Mouse (Mus musculus) midbrain, embryonic 11.5 days (tissue): ENCODE measurements at regions not wholly inside any gene's neighbourhood (a gene's known extent, or its start where the extent isn't known, plus 50 kb on each side); places are given as distances from the start of the nearest gene placed in this dataset.

ENCODE experiments used
- ATAC-seq: fragments of 200-750 bp; cut with Nextera tagmentation; 2 replicates; pipeline ENCODE4 v1.8.0; 2017; ENCODE audit warnings: moderate TSS enrichment, moderate library complexity; ENCODE audit not compliant: low FRiP score
- DNase-seq: peaks from one replicate; pipeline ENCODE4 v3.0.0; 2015; ENCODE audit warnings: low spot score; ENCODE audit errors: missing footprints
- H3K27ac ChIP-seq: fragments of 300-500 bp; sonication (generic); 2 replicates; pipeline ENCODE4 v1.5.1; 2014; ENCODE audit warnings: low read depth, low read length
- H3K27me3 ChIP-seq: fragments of 300-500 bp; sonication (generic); 2 replicates; pipeline ENCODE4 v1.6.1; 2014; ENCODE audit warnings: mild to moderate bottlenecking, low read length, moderate library complexity, mixed read lengths; ENCODE audit not compliant: control insufficient read depth, insufficient read depth
- H3K36me3 ChIP-seq: fragments of 300-500 bp; sonication (generic); 2 replicates; pipeline ENCODE4 v1.6.1; 2014; ENCODE audit warnings: mild to moderate bottlenecking, low read length, moderate library complexity, mixed read lengths; ENCODE audit not compliant: control insufficient read depth, insufficient read depth
- H3K4me1 ChIP-seq: fragments of 300-500 bp; sonication (generic); 2 replicates; pipeline ENCODE4 v1.6.1; 2014; ENCODE audit warnings: low read length; ENCODE audit not compliant: control insufficient read depth, insufficient read depth
- H3K4me2 ChIP-seq: fragments of 300-500 bp; sonication (generic); 2 replicates; pipeline ENCODE4 v1.6.1; 2014; ENCODE audit warnings: mild to moderate bottlenecking, moderate library complexity
- H3K4me3 ChIP-seq: fragments of 300-500 bp; sonication (generic); 2 replicates; pipeline ENCODE4 v1.5.1; 2014; ENCODE audit warnings: low read depth, low read length
- H3K9ac ChIP-seq: fragments of 300-500 bp; sonication (generic); 2 replicates; pipeline ENCODE4 v1.6.1; 2014; ENCODE audit warnings: low read length
- H3K9me3 ChIP-seq: fragments of 300-500 bp; sonication (generic); 2 replicates; pipeline ENCODE4 v1.6.1; 2016; ENCODE audit warnings: low read length; ENCODE audit not compliant: control insufficient read depth
- WGBS: fragments of 180-500 bp; shearing (Covaris S2); extraction: QIAGEN DNeasy Blood & Tissue Kit; methylation state at CpG from one replicate; pipeline ENCODE4 v1.1.7; 2014; 5-methylcytosine and 5-hydroxymethylcytosine counted together

DNA sequence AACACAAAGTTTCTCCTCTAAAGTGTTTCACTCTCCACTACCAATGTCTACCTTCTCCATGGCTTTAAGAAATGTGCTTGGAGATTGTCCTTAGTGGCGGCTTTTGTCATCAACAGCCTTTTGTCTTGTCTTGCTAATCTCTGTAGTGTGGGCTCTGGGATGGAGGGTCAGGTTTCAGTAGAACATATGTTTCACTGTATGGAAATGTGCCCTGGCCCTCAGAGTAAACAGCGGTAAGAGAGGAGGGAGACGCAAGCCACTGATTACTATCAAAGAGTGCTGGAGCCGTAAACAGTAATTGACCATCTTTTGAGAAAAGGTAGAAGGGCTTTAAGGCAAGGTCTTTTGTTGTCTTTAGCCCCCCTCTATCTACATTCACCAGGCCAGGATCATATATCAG, 106.2 kb downstream of the Gm5447 start:
- ATAC-seq: no peak
- H3K4me2 ChIP-seq: no peak overlapping the region
- DNase-seq: no peak

DNA sequence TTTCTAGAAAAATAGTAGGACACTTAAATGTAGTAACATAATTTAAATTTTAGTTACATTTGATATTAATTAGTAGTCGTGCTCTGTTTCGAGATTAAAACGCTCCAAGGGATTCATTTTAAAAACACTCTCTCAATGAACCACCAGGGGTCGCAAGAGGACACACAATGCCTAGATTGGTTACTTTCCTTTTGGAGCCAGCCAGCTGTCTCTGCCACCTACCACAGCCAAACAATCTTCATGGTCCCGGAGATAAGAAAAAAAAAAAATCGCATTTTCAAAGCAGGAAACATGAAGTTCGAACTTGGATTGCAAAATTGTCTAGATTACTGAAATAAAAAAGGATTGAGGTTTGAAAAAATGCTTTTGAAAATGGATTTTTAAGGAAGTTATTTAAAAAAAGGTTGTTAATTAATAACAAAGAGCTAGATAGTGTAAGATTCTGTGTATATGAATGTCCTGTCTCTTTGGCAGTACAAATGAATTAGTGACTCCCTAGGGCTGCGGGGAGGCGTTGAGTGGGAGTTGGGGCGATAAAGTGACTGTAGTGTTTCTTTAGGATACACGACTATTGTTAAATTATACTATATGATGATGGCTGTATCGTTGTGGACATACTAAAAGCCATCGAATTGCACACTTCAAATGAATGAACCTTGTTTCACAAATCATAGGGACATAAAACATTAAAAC, 108.6 kb downstream of the Gm5447 start:
- H3K27ac ChIP-seq: no peak overlapping the region
- H3K9ac ChIP-seq: no peak overlapping the region
- H3K4me3 ChIP-seq: no peak overlapping the region
- ATAC-seq (peak; percentile 57; the same call in 1 of the 2 replicates), DNase-seq (peak; percentile 97)
- no peak overlapping the region for H3K4me2 ChIP-seq
- 43% methylated on average over 13 of the region's 13 CpGs for WGBS
- H3K27me3 ChIP-seq: no peaks in the 10 kb centered on the region
- H3K9me3 ChIP-seq: no peaks in the 10 kb centered on the region
- H3K36me3 ChIP-seq: no peaks in the 10 kb centered on the region
- no peaks in the 10 kb centered on the region for H3K4me1 ChIP-seq

More for the DNA sequence above, 106.2 kb downstream of the Gm5447 start:
- Histone ChIP-seq H3K27ac (no peak overlapping the region), H3K27me3 (no peaks in the 10 kb centered on the region), H3K9me3 (no peaks in the 10 kb centered on the region), H3K4me1 (no peaks in the 10 kb centered on the region), H3K36me3 (no peaks in the 10 kb centered on the region), H3K9ac (no peak overlapping the region), H3K4me3 (no peak overlapping the region)
- 31% methylated on average over 4 of the region's 4 CpGs for WGBS

DNA sequence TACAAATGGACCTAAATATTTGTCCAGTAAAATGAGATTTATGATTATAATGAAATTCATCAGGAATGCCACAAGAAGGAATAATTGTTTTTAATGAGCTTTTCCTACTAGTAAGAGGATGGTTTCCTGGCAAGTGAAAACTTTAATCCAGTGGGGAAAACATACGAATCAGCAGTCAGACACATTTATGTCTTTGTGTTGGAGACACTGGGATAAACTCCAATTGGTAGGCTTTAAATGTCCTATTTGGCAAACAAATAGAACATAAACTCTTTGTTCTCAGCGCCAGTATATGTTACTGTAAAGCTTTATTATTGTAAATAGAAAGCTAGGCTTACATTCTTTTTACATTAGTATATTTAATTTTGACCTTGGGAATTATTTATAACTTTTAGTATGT, 127.0 kb downstream of the Gm5447 start:
- H3K4me3 ChIP-seq: no peak overlapping the region
- no peak overlapping the region for H3K9ac ChIP-seq
- no peak for ATAC-seq
- H3K27me3 ChIP-seq: no peaks in the 10 kb centered on the region
- no peaks in the 10 kb centered on the region for H3K9me3 ChIP-seq
- DNase-seq: no peak
- H3K27ac ChIP-seq: no peak overlapping the region
- no peaks in the 10 kb centered on the region for H3K36me3 ChIP-seq
- WGBS: 80% methylated on average over 2 of the region's 2 CpGs
- no peaks in the 10 kb centered on the region for H3K4me1 ChIP-seq
- no peak overlapping the region for H3K4me2 ChIP-seq

DNA sequence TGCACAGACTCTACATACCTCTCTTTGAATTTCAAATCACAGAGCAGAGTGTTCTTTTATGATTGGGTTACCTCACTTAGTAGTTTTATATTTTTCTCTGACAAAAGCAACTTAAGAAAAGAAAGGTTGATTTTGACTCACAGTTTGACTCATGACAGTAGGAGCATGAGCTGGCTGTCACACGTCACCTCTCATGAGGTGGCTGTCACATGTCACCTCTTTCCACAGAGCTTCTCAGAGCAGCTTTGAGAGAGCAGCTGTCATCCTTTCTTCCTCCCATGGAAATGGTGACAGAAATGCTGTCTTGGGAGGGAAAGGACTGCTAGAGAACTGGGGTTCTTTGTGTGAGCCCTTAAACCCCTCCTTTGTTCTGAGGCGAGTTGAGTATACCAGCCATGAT, 133.4 kb downstream of the Gm5447 start:
- ATAC-seq (no peak), DNase-seq (no peak)
- no peak overlapping the region for H3K9ac ChIP-seq
- H3K4me3 ChIP-seq: no peak overlapping the region
- H3K36me3 ChIP-seq: no peaks in the 10 kb centered on the region
- no peaks in the 10 kb centered on the region for H3K4me1 ChIP-seq
- no peaks in the 10 kb centered on the region for H3K27me3 ChIP-seq
- no peak overlapping the region for H3K4me2 ChIP-seq
- 73% methylated on average over 2 of the region's 2 CpGs for WGBS
- no peak overlapping the region for H3K27ac ChIP-seq
- no peaks in the 10 kb centered on the region for H3K9me3 ChIP-seq

DNA sequence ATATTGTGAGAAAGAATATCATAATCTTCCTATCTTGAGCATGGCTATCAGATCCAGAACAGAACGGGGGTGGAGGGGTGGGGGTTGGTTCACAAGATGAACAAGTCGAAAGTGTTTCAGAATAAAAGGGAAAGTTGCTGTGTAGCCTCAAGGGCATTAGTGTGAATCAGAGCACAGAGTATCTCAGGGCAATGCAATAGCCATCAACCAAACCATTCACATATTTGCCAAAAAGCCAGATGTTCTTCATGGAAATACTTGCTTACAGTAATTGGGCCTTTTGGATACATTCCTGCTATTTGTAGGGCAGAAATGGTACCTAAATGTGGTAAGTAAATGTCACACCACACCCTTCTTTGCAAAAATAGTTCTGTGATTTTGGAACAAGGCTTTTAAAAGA, 135.2 kb downstream of the Gm5447 start:
- Histone ChIP-seq H3K9me3 (no peaks in the 10 kb centered on the region), H3K27me3 (no peaks in the 10 kb centered on the region), H3K9ac (no peak overlapping the region), H3K4me1 (no peaks in the 10 kb centered on the region), H3K4me2 (no peak overlapping the region), H3K27ac (no peak overlapping the region), H3K36me3 (no peaks in the 10 kb centered on the region), H3K4me3 (no peak overlapping the region)
- ATAC-seq (no peak), DNase-seq (no peak)
- WGBS: 91% methylated on average over 2 of the region's 2 CpGs

DNA sequence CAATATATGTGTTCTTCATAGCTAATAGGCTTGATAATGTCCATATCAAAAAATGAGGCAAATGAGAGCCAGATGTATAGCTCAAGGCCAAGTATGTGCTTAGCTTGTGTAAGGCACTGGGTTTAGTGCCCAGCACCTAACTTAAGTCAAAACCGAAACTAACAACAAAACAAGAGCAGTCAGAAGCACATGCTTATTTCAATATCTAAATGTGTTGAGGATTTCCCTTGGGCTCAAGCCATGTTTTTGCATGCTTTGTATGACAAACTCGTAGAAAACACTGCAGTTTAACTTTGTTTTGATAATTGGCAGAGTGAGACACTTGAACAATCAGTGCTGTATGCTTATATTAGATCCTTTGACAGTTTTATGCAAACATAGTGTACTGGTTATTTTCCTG, 148.7 kb downstream of the Gm5447 start:
- WGBS: 73% methylated on average over 2 of the region's 2 CpGs
- DNase-seq: no peak

DNA sequence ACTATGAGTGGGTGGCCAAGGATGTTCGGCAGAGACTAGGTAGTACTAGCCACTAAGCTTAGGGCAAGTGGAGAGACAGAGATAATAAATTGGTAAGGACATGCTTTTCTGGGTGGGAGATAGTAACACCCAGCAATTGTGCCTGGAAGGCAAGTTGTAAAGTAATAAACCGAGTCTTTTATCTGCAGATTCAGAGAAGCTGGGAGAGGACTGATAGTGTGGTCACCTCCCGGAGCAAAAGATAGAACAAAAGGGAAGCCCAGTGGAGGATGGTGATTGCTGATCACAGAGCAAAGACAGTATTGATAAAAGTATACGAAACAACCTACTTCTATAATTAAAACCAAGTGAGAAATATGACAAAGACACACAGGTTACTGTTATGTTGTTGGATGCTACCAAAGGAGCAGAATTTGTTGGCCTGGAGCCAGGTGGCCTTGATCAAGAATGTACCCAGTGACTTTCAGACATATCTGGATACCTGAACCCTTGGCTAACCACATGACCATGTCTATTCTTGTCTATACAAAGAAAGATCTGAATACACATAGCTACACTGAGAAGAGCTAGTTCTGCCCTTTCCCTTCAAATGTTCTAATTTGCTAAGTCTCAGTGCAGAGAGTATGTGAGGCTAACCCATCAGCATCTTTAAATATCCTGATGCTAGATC, 150.7 kb downstream of the Gm5447 start:
- H3K9ac ChIP-seq: no peak overlapping the region
- no peak overlapping the region for H3K4me3 ChIP-seq
- no peak for DNase-seq
- H3K4me2 ChIP-seq: no peak overlapping the region
- H3K27me3 ChIP-seq: no peaks in the 10 kb centered on the region
- no peaks in the 10 kb centered on the region for H3K36me3 ChIP-seq
- H3K27ac ChIP-seq: no peak overlapping the region
- WGBS: 90% methylated on average over 4 of the region's 4 CpGs
- no peaks in the 10 kb centered on the region for H3K9me3 ChIP-seq
- H3K4me1 ChIP-seq: no peaks in the 10 kb centered on the region
- ATAC-seq: no peak

More for the DNA sequence above, 148.7 kb downstream of the Gm5447 start:
- no peak overlapping the region for H3K27ac ChIP-seq
- H3K9ac ChIP-seq: no peak overlapping the region
- H3K27me3 ChIP-seq: no peaks in the 10 kb centered on the region
- no peak overlapping the region for H3K4me3 ChIP-seq
- H3K9me3 ChIP-seq: no peaks in the 10 kb centered on the region
- ATAC-seq: no peak
- no peaks in the 10 kb centered on the region for H3K4me1 ChIP-seq
- no peaks in the 10 kb centered on the region for H3K36me3 ChIP-seq
- H3K4me2 ChIP-seq: no peak overlapping the region

DNA sequence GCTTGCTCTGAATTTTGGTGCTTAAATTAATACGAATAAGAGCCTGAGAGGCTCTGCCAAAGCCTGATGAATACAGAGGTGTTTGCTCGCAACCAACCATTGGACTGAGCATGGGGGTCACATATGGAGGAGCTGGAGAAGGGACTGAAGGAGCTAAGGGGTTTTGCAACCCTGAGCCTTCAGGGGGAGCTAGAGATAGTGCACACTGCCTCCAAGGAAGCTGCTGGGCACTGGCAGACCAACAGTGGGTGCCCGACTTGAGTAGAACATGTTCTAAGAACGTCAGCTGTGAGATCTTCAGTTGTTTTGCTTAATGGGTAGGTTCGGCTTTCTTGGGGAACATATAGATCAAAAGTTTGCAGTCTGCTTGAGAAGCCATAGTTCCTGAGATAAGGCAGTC, 158.5 kb downstream of the Gm5447 start:
- Histone ChIP-seq H3K4me1 (no peaks in the 10 kb centered on the region), H3K27ac (no peak overlapping the region), H3K27me3 (no peaks in the 10 kb centered on the region), H3K4me2 (no peak overlapping the region), H3K9ac (no peak overlapping the region), H3K9me3 (no peaks in the 10 kb centered on the region), H3K4me3 (no peak overlapping the region), H3K36me3 (no peaks in the 10 kb centered on the region)
- 89% methylated on average over 5 of the region's 5 CpGs for WGBS
- no peak for DNase-seq
- ATAC-seq: no peak

DNA sequence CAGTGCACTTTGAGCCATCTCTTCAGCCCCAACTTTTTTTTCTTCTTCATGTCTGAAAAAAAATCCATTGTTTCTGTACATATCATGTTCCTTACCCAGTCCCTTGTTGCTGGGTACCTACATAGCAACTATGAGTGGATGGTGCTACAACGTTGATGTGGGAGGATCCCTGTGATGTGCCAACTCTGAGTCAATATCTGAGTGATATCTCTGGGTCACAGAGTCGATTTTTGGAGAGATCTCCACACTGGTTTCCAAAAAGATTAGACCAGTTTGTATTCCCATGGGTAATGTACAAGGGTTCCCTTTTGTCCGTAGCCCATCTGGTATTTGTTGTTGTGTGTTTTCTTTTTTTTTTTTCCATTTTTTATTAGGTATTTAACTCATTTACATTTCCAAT, 165.7 kb downstream of the Gm5447 start:
- 78% methylated on average over 3 of the region's 3 CpGs for WGBS

More for the DNA sequence above, 165.7 kb downstream of the Gm5447 start:
- Histone ChIP-seq H3K27ac (no peak overlapping the region), H3K4me3 (no peak overlapping the region), H3K36me3 (no peaks in the 10 kb centered on the region), H3K9ac (no peak overlapping the region), H3K9me3 (no peaks in the 10 kb centered on the region), H3K27me3 (no peaks in the 10 kb centered on the region), H3K4me2 (no peak overlapping the region), H3K4me1 (no peaks in the 10 kb centered on the region)
- ATAC-seq (no peak), DNase-seq (no peak)
